Mouse (Mus musculus) G1E (cell line): ENCODE data around the gene Zfp184.

ENCODE experiments used
- CTCF ChIP-seq: IDR thresholded peaks from 2 replicates; pipeline ENCODE4 v1.5.1; 2012; ENCODE audit warnings: low read depth, low read length, inconsistent platforms, mixed read lengths
- GATA1 ChIP-seq: IDR thresholded peaks from 2 replicates; pipeline ENCODE4 v1.6.1; 2012; ENCODE audit warnings: borderline replicate concordance, low read length, inconsistent platforms, mixed read lengths
- POLR2AphosphoS5 ChIP-seq: IDR thresholded peaks from 2 replicates; pipeline ENCODE4 v1.6.1; 2012; ENCODE audit warnings: low read depth, low read length, inconsistent platforms; ENCODE audit not compliant: insufficient replicate concordance
- TAL1 ChIP-seq: conservative IDR thresholded peaks from 2 replicates; pipeline ENCODE4 v1.6.1; 2012; ENCODE audit warnings: low read depth, low read length, inconsistent platforms, mixed read lengths

DNA sequence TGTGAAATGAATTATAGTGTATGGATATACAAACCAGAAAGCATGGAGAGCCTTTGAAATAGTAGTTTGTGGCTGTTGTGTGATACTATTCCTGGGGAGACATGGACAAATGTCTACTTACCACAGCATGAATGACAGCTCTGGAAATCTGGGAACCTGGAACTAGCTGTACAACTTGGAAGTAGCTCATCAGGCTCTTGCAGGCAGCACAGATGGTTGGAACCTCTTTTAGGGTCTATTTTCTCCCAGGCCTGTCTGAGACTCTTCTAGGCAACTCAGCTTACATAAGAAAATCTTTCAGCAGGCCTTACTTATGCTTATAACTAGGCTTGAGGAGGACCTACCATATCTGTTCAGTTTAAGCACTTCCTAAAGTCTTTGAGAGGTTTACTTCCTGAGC is 21.5 kb upstream of the Zfp184 start:
- TF ChIP-seq CTCF (no peak), POLR2AphosphoS5 (no peak), GATA1 (no peak), TAL1 (no peak)
